Mouse (Mus musculus) forebrain, embryonic 10.5 days (tissue): ENCODE data around the gene Bicral. TPM values are rescaled to one million over a fixed set of nuclear protein-coding genes. Genes with fewer than 3 reads are reported as not detected.

Experiments
- DNase-seq: peaks from one replicate; pipeline ENCODE4 v3.0.0-alpha.2; 2017; ENCODE audit warnings: low spot score; ENCODE audit errors: extremely low spot score
- H3K27ac ChIP-seq: fragments of 300-500 bp; sonication (generic); 2 replicates; pipeline ENCODE4 v1.5.1; 2016; ENCODE audit warnings: mild to moderate bottlenecking
- H3K27me3 ChIP-seq: fragments of 300-500 bp; sonication (generic); 2 replicates; pipeline ENCODE4 v1.6.1; 2016; ENCODE audit warnings: mild to moderate bottlenecking; ENCODE audit not compliant: poor library complexity, severe bottlenecking
- H3K36me3 ChIP-seq: fragments of 300-500 bp; sonication (generic); replicated peaks from 2 replicates; pipeline ENCODE4 v1.6.1; 2016; ENCODE audit warnings: mild to moderate bottlenecking, moderate library complexity
- H3K4me1 ChIP-seq: fragments of 300-500 bp; sonication (generic); 2 replicates; pipeline ENCODE4 v1.6.1; 2016
- H3K4me3 ChIP-seq: fragments of 300-500 bp; sonication (generic); 2 replicates; pipeline ENCODE4 v1.5.1; 2016; ENCODE audit warnings: mild to moderate bottlenecking, moderate library complexity
- H3K9me3 ChIP-seq: fragments of 300-500 bp; sonication (generic); 2 replicates; pipeline ENCODE4 v1.6.1; 2016; ENCODE audit warnings: mild to moderate bottlenecking, moderate library complexity
- WGBS: fragments of 180-500 bp; shearing (Covaris S2); methylation state at CpG from one replicate; pipeline ENCODE4 v1.1.7; 2016; 5-methylcytosine and 5-hydroxymethylcytosine counted together
- polyA plus RNA-seq: library from polyadenylated mRNA; unstranded; fragments of >200 nt; fragmentation: Nextera tagmentation; extraction: Ambion mirVana; gene quantifications from 2 replicates; pipeline ENCODE4 v1.2.1, GENCODE M21; 2016

The Bicral gene
- polyA plus RNA-seq, 1 experiment from 2014 or later, result 4.1 TPM

DNA sequence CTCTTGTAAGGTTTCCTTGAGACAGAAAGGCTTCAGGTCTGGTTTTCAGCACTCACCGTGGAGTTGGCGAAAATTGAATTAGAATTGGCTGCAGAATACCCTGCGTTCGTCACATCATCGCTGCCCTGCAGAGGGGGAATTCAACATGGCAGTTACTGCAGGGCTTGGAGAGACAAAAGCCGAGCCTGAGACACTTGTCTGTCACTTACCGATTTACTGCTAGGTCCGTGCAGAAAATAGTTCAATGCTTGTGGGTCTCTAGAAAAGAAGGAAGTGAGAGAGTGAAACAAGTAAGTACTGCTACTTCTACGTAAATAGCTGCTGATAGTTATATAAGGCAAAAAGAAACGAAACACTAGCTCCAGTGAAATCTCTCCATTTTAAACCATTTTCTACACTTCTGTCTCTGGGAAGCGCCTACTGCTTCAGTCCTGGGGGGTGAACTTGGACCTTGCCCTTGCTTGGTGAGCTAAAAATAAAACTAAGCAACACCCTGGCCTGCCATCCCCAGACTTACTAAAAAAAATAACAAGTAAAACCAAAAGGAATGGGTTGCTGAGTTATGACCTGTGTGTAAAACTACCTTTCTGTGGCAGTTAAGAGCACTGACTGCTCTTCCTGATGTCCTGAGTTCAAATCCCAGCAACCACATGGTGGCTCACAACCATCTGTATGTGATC, 28.3 kb downstream of the Bicral start:
- 92% methylated on average over 11 of the region's 11 CpGs for WGBS
- Histone ChIP-seq H3K36me3 (peaks cover 35% of the 10 kb centered on the region), H3K4me3 (no peak overlapping the region), H3K9me3 (no peaks in the 10 kb centered on the region), H3K27me3 (no peaks in the 10 kb centered on the region), H3K27ac (no peak overlapping the region), H3K4me1 (0 out of 2 replicates have a peak, but pooled peaks cover 4% of the 10 kb centered on the region)
- DNase-seq, result no peak

DNA sequence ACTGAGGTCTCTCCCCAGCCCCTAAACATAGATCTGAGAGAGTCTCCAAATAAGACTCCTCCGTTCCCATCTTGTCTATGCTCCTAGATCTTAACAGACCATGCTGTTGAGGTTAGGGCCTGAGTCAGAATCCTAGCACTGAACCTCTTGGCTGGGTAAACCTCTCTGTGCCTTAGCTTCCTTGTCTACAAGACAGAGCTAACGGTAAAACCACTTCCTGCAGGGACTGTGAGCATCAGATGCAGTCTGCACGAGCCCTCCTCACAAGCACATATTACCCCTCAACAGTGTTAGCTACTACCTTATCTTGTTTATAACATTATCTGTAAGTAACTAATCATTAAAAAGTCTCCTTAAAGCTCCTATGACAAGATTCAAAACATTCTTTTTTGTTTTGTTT, 29.3 kb downstream of the Bicral start:
- 95% methylated on average over 3 of the region's 3 CpGs for WGBS
- Histone ChIP-seq H3K4me3 (no peak overlapping the region), H3K4me1 (0 out of 2 replicates have a peak, but pooled peaks cover 4% of the 10 kb centered on the region), H3K36me3 (peaks cover 45% of the 10 kb centered on the region), H3K27ac (no peak overlapping the region), H3K27me3 (no peaks in the 10 kb centered on the region), H3K9me3 (no peaks in the 10 kb centered on the region)
- no peak for DNase-seq

DNA sequence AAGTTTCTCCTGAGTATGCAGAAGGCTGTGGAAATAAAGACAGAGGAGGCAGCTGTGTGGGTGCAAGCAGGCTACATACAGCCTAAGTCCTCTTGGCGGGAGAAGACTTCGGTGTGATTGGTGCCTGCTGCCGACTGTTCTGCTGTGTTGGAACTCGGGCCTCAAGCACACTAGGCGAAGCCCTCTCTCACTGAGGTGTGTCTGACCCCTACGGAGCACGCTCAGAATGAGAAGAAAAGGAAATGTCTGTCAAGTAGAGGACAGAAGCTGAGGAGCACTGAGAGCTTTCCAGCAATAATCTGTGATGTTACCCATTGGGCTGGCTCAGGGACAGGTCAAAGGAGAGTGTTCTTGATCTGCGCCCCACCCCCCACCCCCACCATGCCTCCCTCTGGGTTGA, 35.2 kb downstream of the Bicral start:
- no peak for DNase-seq
- Histone ChIP-seq H3K36me3 (peaks cover 86% of the 10 kb centered on the region), H3K4me3 (no peak overlapping the region), H3K27ac (no peak overlapping the region), H3K4me1 (no peaks in the 10 kb centered on the region), H3K9me3 (no peaks in the 10 kb centered on the region), H3K27me3 (no peaks in the 10 kb centered on the region)
- 92% methylated on average over 8 of the region's 8 CpGs for WGBS

DNA sequence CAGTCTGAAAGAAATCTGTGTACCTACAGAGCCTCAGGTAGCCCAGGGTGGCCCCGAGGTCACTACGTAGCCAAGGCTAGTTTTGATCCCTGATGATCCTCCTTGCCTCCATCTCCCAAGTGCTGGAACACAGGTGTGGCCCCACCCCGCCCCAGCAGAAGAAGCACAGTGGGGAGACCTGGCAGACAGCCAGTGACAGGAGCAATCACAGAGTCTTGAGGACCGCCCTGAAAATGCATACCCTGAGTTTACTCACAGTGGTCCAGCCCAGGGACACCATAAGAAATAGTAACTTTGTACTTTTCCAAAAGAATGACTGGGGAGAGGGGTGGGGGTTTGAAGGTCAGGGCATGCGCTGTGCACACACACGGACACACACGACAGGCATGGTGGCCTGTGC, 37.7 kb downstream of the Bicral start:
- H3K27ac ChIP-seq, result no peak overlapping the region
- no peaks in the 10 kb centered on the region for H3K27me3 ChIP-seq
- H3K36me3 ChIP-seq, result peaks cover 79% of the 10 kb centered on the region
- WGBS, result 97% methylated on average over 7 of the region's 7 CpGs
- H3K4me1 ChIP-seq, result peaks cover 5% of the 10 kb centered on the region; the same call in 1 of the 2 replicates
- H3K4me3 ChIP-seq, result no peak overlapping the region
- no peak for DNase-seq
- no peaks in the 10 kb centered on the region for H3K9me3 ChIP-seq

DNA sequence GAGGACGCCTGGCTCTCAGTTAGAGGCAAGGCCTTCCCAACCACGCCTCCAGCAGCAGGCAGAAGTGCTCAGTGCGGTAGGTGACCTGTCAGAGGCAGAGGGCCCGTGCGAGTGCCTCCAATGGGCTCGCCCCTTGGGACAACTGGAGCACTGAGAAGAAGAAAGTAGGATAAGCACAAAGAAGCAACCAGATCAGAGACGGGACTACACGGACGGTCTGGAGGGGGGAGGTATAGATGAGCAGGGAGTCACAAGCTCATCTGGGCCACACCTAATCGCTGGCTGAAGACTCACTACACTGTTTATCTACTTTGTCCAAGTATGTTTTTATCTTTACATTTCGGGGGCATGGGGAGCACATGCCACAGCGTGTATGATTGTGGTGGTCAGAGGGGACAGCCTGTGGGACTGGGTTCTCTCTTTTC, 40.5 kb downstream of the Bicral start:
- Histone ChIP-seq H3K27me3 (no peaks in the 10 kb centered on the region), H3K4me1 (peaks cover 5% of the 10 kb centered on the region; the same call in 1 of the 2 replicates), H3K36me3 (peaks cover 65% of the 10 kb centered on the region), H3K27ac (no peak overlapping the region), H3K4me3 (no peak overlapping the region), H3K9me3 (no peaks in the 10 kb centered on the region)
- WGBS, result 91% methylated on average over 12 of the region's 12 CpGs
- no peak for DNase-seq

DNA sequence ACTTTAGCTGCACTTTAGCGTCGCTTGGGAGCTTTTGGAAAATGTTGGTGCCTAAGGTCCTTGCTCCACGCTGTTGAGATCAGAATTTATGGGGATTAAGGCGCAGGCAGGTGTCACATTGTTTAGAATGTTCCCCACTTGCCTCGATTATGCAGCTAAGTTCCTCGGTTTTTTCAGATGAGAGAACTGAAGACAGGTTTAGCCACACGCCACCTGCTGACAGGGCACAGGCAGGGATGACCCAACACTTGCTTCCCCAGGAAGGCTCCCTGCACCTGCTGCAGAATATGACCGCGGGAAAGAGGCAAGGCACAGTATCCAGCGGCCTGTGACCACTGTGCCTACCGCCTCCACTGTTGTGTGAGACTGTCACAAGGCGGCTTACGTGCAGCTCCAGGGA, 42.0 kb downstream of the Bicral start:
- H3K27ac ChIP-seq, result no peak overlapping the region
- no peaks in the 10 kb centered on the region for H3K27me3 ChIP-seq
- WGBS, result 72% methylated on average over 13 of the region's 13 CpGs
- H3K4me3 ChIP-seq, result no peak overlapping the region
- peaks cover 5% of the 10 kb centered on the region; the same call in 1 of the 2 replicates for H3K4me1 ChIP-seq
- H3K36me3 ChIP-seq, result peaks cover 66% of the 10 kb centered on the region
- DNase-seq, result no peak
- H3K9me3 ChIP-seq, result no peaks in the 10 kb centered on the region

DNA sequence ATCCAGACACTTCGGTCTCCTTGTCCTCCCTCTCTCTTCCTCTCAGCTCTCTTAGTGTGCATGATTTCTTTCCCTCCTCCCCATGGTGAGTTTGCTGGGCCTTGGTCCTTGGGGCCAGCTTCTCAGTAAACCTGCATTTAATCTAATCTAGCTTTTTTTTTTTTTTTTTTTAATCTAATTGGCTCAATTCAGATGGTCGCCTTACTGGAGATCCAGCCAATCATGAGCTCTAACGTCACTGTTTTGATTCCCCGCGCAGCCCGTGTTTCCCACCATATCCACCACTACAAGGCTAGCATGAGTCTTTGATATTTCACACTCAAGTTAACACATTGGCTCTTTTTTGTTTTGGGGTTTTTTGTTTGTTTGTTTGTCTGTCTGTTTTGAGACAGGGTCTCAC, 43.8 kb downstream of the Bicral start:
- H3K27ac ChIP-seq, result no peak overlapping the region
- WGBS, result 92% methylated on average over 6 of the region's 6 CpGs
- peaks cover 60% of the 10 kb centered on the region for H3K36me3 ChIP-seq
- H3K9me3 ChIP-seq, result no peaks in the 10 kb centered on the region
- no peak overlapping the region for H3K4me3 ChIP-seq
- no peak for DNase-seq
- no peaks in the 10 kb centered on the region for H3K27me3 ChIP-seq
- peaks cover 5% of the 10 kb centered on the region; the same call in 1 of the 2 replicates for H3K4me1 ChIP-seq

DNA sequence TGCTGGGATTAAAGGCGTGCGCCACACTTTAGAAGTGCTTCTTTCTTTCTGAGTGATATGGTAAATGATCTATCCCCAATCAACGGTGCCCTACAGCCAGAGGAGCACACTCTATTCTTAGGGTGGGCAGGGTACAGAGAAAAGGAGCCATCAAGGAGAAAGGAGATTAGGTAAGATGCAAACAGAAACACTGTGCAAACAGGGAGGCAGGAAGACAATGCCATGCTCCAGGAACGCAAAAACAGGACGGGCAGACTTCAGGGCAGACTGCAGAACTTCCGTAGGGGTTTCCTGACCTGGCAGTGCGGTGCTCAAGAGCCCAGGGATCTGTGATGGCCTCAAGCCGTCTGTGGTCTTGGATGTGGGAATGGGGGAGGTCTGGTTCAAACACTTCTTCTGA, 44.6 kb downstream of the Bicral start:
- H3K36me3 ChIP-seq, result peaks cover 61% of the 10 kb centered on the region
- DNase-seq, result no peak
- no peaks in the 10 kb centered on the region for H3K9me3 ChIP-seq
- no peaks in the 10 kb centered on the region for H3K27me3 ChIP-seq
- WGBS, result 86% methylated on average over 8 of the region's 8 CpGs
- no peak overlapping the region for H3K27ac ChIP-seq
- peaks cover 5% of the 10 kb centered on the region; the same call in 1 of the 2 replicates for H3K4me1 ChIP-seq
- no peak overlapping the region for H3K4me3 ChIP-seq

DNA sequence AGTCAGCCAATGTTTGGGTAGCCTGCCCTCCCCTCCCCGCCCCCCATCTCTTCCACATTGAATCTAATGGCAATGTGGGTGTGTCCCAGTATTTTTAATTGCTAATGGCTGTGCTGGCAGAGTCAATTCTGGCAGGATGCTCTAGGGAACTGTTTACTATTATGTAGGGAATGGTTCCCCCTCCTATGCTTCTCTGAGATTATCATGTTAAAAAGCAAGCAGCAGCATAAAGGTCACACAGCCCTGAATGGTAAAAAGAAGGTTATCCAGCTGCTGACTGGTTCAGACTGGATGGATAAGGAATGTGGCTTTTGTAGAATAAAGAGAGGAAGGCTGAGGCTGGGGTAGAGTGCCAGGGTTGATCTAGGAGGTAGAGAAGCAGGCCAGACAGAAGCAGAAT, 45.8 kb downstream of the Bicral start:
- 92% methylated on average over 1 of the region's 1 CpGs for WGBS
- DNase-seq, result no peak
- H3K36me3 ChIP-seq, result peaks cover 63% of the 10 kb centered on the region

DNA sequence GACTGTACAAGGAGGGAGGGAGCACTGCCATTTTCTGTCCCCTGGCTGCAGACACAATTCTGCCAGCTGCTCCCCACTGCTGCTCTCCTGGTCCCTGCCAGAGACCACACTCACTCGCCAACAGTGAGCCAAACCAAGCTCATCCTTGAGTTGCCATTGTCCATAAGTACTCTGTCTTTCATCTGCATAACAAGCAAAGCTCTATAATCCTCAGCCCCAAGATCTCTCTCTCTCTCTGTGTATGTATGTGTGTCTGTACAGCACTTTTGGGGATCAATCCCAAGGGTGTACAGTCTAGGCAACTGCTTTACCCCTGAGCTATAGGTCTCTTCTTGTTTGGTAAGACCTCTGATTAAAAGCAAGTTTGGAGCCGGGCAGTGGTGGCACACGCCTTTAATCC, 47.6 kb downstream of the Bicral start:
- Histone ChIP-seq H3K9me3 (no peaks in the 10 kb centered on the region), H3K27me3 (no peaks in the 10 kb centered on the region), H3K4me1 (no peaks in the 10 kb centered on the region), H3K27ac (no peak overlapping the region), H3K4me3 (no peak overlapping the region), H3K36me3 (peaks cover 73% of the 10 kb centered on the region)
- WGBS, result 87% methylated on average over 3 of the region's 3 CpGs
- DNase-seq, result no peak

More for the DNA sequence above, 45.8 kb downstream of the Bicral start:
- Histone ChIP-seq H3K9me3 (no peaks in the 10 kb centered on the region), H3K4me1 (peaks cover 5% of the 10 kb centered on the region; the same call in 1 of the 2 replicates), H3K4me3 (no peak overlapping the region), H3K27ac (no peak overlapping the region), H3K27me3 (no peaks in the 10 kb centered on the region)

DNA sequence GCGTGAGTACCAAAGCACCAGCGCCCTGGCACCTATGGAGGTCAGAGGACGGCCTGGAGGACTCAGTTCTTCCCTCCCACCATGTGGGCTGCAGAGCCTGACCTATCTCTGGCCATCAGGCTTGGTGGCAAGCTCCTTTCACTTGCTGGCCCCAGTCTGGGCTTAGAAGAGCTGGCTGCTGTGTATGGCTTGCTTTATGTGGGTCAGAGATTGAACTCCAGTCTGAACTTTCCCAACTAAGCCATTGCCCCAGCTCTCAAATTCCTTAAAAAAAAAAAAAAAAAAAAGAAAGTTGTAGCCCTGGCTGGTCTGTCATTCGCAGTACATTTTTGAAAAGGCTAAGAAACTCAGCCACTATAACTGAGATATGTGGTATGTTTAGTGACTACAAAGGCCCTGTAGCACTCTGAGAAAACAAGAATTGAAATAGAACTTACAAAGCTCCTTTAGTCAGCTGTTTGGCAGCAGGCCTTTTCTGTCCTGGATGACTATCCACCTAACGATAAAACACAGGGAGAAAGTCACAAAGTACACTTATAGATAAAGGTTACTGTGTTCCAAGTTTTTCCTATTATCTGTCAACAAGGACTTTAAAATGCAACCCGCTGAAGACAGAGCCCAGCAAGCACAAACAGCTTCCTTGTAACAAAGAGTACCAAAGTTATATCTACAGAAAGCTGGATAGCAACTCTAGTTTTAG, 49.0 kb downstream of the Bicral start:
- no peaks in the 10 kb centered on the region for H3K27me3 ChIP-seq
- peaks cover 77% of the 10 kb centered on the region for H3K36me3 ChIP-seq
- no peak overlapping the region for H3K4me3 ChIP-seq
- H3K27ac ChIP-seq, result no peak overlapping the region
- DNase-seq, result no peak
- H3K4me1 ChIP-seq, result no peaks in the 10 kb centered on the region
- 89% methylated on average over 6 of the region's 6 CpGs for WGBS
- H3K9me3 ChIP-seq, result no peaks in the 10 kb centered on the region

DNA sequence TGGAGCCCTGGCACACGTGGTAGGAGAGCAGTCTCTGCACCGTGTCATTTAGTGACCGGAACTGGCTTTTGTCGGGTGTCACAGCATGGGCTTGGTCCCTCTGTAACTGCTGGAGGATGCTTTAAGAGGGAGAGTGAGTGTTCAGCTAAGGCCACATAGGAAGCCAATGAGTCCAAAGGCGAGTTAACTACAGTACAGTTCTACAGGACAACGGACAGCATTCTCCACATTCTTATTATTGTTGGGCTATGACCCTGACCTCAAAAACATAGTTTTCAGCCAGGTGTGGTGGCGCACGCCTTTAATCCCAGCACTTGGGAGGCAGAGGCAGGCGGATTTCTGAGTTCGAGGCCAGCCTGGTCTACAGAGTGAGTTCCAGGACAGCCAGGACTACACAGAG, 49.9 kb downstream of the Bicral start:
- Histone ChIP-seq H3K4me3 (no peak overlapping the region), H3K4me1 (no peaks in the 10 kb centered on the region), H3K27me3 (no peaks in the 10 kb centered on the region), H3K9me3 (no peaks in the 10 kb centered on the region), H3K27ac (no peak overlapping the region), H3K36me3 (peaks cover 71% of the 10 kb centered on the region)
- 91% methylated on average over 10 of the region's 10 CpGs for WGBS
- no peak for DNase-seq

DNA sequence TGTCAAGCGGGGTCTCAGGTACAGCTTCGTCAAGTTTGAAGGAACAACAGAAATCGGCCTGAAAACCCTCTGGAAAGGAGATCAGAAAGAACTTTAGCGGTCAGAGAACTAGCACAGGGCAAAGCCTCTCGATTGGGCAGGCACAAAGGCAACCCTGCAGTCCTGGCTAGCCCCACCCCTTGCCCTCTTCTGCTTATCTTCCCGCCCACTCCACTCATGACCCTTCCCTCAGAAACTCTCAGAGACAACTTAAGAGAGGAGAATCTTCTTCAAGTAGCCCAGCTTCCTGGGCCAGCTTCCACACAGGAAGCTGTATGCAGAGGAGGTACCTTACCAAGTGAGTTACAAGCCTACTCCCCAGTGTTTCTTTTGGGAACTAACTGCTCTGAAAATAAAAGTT, 56.5 kb downstream of the Bicral start:
- H3K27me3 ChIP-seq, result no peaks in the 10 kb centered on the region
- 91% methylated on average over 6 of the region's 6 CpGs for WGBS
- H3K27ac ChIP-seq, result no peak overlapping the region
- DNase-seq, result no peak
- no peak overlapping the region for H3K4me3 ChIP-seq
- H3K9me3 ChIP-seq, result no peaks in the 10 kb centered on the region
- H3K4me1 ChIP-seq, result peaks cover 11% of the 10 kb centered on the region
- peaks cover 60% of the 10 kb centered on the region for H3K36me3 ChIP-seq
